Mouse (Mus musculus) liver, embryonic 14.5 days (tissue): ENCODE data around the gene Patj.

Experiments
- CTCF ChIP-seq: IDR thresholded peaks from 2 replicates; pipeline ENCODE4 v1.5.1; 2016; ENCODE audit warnings: antibody characterized with exemption, low read depth, control low read depth
- EP300 ChIP-seq: IDR thresholded peaks from 2 replicates; pipeline ENCODE4 v1.6.1; 2016; ENCODE audit warnings: antibody characterized with exemption, low read depth

GRCm38 (mm10) chr4:98511964-98512743 is 116.6 kb downstream of the Patj start:
- TF ChIP-seq CTCF, result no peak
- TF ChIP-seq EP300, result no peak
